Mouse (Mus musculus): ENCODE measurements around the gene Pck1. TPM values are rescaled to one million over a fixed set of nuclear protein-coding genes. Genes with fewer than 3 reads are reported as not detected.

The Pck1 gene
- polyA plus RNA-seq, 1 experiment: 0.04 TPM

GRCm38 (mm10) chr2:173157871-173158270, 5.0 kb downstream of the Pck1 start:
- TF ChIP-seq POLR2A (IDR thresholded peaks at IDR 0.05; ENCODE audit: extremely low read depth, insufficient read depth, low read length): no peak
- Histone ChIP-seq H3K4me1 (ENCODE audit: control insufficient read depth, insufficient read depth, low read length) (no peaks in the 10 kb centered on the region), H3K4me3 (ENCODE audit: insufficient read depth, low read length) (no peak overlapping the region), H3K27ac (ENCODE audit: insufficient read depth, low read length) (no peak overlapping the region)

GRCm38 (mm10) chr2:173158390-173159055, 5.7 kb downstream of the Pck1 start:
- H3K4me1 ChIP-seq (ENCODE audit: control insufficient read depth, insufficient read depth, low read length): no peaks in the 10 kb centered on the region
- H3K4me3 ChIP-seq (ENCODE audit: insufficient read depth, low read length): no peak overlapping the region
- TF ChIP-seq CTCF (IDR thresholded peaks at IDR 0.05; ENCODE audit: extremely low read depth, insufficient read depth, low read length) (no peak), POLR2A (IDR thresholded peaks at IDR 0.05; ENCODE audit: extremely low read depth, insufficient read depth, low read length) (no peak)
- H3K27ac ChIP-seq (ENCODE audit: insufficient read depth, low read length): no peak overlapping the region

- TF ChIP-seq CTCF (IDR thresholded peaks at IDR 0.05; ENCODE audit: extremely low read depth, insufficient read depth, low read length): peak; percentile 69
- TF ChIP-seq POLR2A (IDR thresholded peaks at IDR 0.05; ENCODE audit: extremely low read depth, insufficient read depth, low read length): no peak
- no peaks in the 10 kb centered on the region for H3K4me1 ChIP-seq (ENCODE audit: control insufficient read depth, insufficient read depth, low read length)
- no peak overlapping the region for H3K27ac ChIP-seq (ENCODE audit: insufficient read depth, low read length)
- no peak overlapping the region for H3K4me3 ChIP-seq (ENCODE audit: insufficient read depth, low read length)
Observed at GRCm38 (mm10) chr2:173159354-173160311, 6.8 kb downstream of the Pck1 start.

GRCm38 (mm10) chr2:173163380-173163779, 10.5 kb downstream of the Pck1 start:
- H3K4me3 ChIP-seq (ENCODE audit: insufficient read depth, low read length): no peak overlapping the region
- no peak overlapping the region for H3K27ac ChIP-seq (ENCODE audit: insufficient read depth, low read length)
- no peaks in the 10 kb centered on the region for H3K4me1 ChIP-seq (ENCODE audit: control insufficient read depth, insufficient read depth, low read length)
- TF ChIP-seq POLR2A (IDR thresholded peaks at IDR 0.05; ENCODE audit: extremely low read depth, insufficient read depth, low read length) (no peak), CTCF (IDR thresholded peaks at IDR 0.05; ENCODE audit: extremely low read depth, insufficient read depth, low read length) (no peak)

- no peak overlapping the region for H3K4me3 ChIP-seq (ENCODE audit: insufficient read depth, low read length)
- H3K4me1 ChIP-seq (ENCODE audit: control insufficient read depth, insufficient read depth, low read length): peaks cover 3% of the 10 kb centered on the region
- no peak overlapping the region for H3K27ac ChIP-seq (ENCODE audit: insufficient read depth, low read length)
- TF ChIP-seq CTCF (IDR thresholded peaks at IDR 0.05; ENCODE audit: extremely low read depth, insufficient read depth, low read length) (peak; percentile 43), POLR2A (IDR thresholded peaks at IDR 0.05; ENCODE audit: extremely low read depth, insufficient read depth, low read length) (no peak)
Observed at GRCm38 (mm10) chr2:173164358-173164757, 11.5 kb downstream of the Pck1 start.

- H3K4me3 ChIP-seq (ENCODE audit: insufficient read depth, low read length): no peak overlapping the region
- no peak overlapping the region for H3K27ac ChIP-seq (ENCODE audit: insufficient read depth, low read length)
- H3K4me1 ChIP-seq (ENCODE audit: control insufficient read depth, insufficient read depth, low read length): peaks cover 3% of the 10 kb centered on the region
- TF ChIP-seq POLR2A (IDR thresholded peaks at IDR 0.05; ENCODE audit: extremely low read depth, insufficient read depth, low read length) (no peak), CTCF (IDR thresholded peaks at IDR 0.05; ENCODE audit: extremely low read depth, insufficient read depth, low read length) (no peak)
Observed at GRCm38 (mm10) chr2:173164946-173165345, 12.1 kb downstream of the Pck1 start.

- Histone ChIP-seq H3K4me3 (ENCODE audit: insufficient read depth, low read length) (no peak overlapping the region), H3K4me1 (ENCODE audit: control insufficient read depth, insufficient read depth, low read length) (peaks cover 3% of the 10 kb centered on the region), H3K27ac (ENCODE audit: insufficient read depth, low read length) (no peak overlapping the region)
- TF ChIP-seq POLR2A (IDR thresholded peaks at IDR 0.05; ENCODE audit: extremely low read depth, insufficient read depth, low read length): no peak
- no peak for TF ChIP-seq CTCF (IDR thresholded peaks at IDR 0.05; ENCODE audit: extremely low read depth, insufficient read depth, low read length)
Observed at GRCm38 (mm10) chr2:173165357-173165756, 12.5 kb downstream of the Pck1 start.

GRCm38 (mm10) chr2:173168411-173168851, 15.6 kb downstream of the Pck1 start:
- no peak for TF ChIP-seq CTCF (IDR thresholded peaks at IDR 0.05; ENCODE audit: extremely low read depth, insufficient read depth, low read length)
- no peak for TF ChIP-seq POLR2A (IDR thresholded peaks at IDR 0.05; ENCODE audit: extremely low read depth, insufficient read depth, low read length)
- Histone ChIP-seq H3K4me1 (ENCODE audit: control insufficient read depth, insufficient read depth, low read length) (peaks cover 5% of the 10 kb centered on the region), H3K4me3 (ENCODE audit: insufficient read depth, low read length) (no peak overlapping the region), H3K27ac (ENCODE audit: insufficient read depth, low read length) (0 out of 2 replicates have a peak overlapping the region, but pooled peaks have one; percentile 31)

GRCm38 (mm10) chr2:173170081-173170480, 17.2 kb downstream of the Pck1 start:
- TF ChIP-seq POLR2A (IDR thresholded peaks at IDR 0.05; ENCODE audit: extremely low read depth, insufficient read depth, low read length): no peak
- TF ChIP-seq CTCF (IDR thresholded peaks at IDR 0.05; ENCODE audit: extremely low read depth, insufficient read depth, low read length): no peak
- Histone ChIP-seq H3K4me3 (ENCODE audit: insufficient read depth, low read length) (no peak overlapping the region), H3K27ac (ENCODE audit: insufficient read depth, low read length) (no peak overlapping the region), H3K4me1 (ENCODE audit: control insufficient read depth, insufficient read depth, low read length) (peaks cover 5% of the 10 kb centered on the region)

Data from cortical plate, adult 2 months (tissue).